Mouse (Mus musculus): ENCODE measurements at regions not wholly inside any gene's neighbourhood (a gene's known extent, or its start where the extent isn't known, plus 50 kb on each side); places are given as distances from the start of the nearest gene placed in this dataset.
A peak's percentile ranks its signal among the peaks of the same experiment; 100 is the strongest.

DNA sequence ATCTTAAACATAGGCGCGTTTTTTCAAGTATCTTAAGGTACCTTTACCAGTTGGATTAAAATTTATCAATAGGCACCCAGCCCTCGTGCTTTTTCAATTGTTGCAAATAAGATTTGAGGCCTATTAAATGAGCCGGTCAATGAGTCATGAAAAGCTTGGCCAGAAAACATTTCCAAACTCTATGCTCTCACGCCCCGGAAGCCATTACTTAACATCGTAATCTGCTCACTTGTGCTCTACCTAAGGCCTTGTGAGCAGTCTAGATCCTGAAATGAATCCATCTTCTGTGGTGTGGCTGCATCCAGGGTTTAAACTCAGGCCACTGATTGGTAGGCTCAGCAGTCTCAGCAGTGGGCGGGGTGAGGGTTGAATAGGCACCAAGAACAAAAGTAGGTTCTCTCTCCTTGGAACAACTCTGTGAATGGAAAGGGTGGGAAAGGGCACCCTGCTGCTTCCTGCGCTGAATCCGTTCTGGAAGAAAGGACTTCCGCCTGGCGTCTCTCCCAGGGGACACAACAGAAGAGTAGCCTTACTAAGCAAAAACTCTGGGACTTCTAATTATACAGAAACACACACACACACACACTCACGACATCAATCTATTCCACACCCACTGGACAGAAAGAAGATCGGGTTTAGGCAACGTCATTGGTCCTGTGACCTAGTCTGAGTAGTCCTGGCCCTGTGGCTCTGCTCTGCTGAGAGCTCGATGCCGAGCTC is 53.4 kb upstream of the Fmnl2 start:
- Histone ChIP-seq H3K27me3 (no peaks in the 10 kb centered on the region), H3K36me3 (replicated peaks) (no peaks in the 10 kb centered on the region), H3K9ac (no peak overlapping the region), H3K4me1 (no peaks in the 10 kb centered on the region), H3K9me3 (no peaks in the 10 kb centered on the region), H3K4me2 (no peak overlapping the region), H3K4me3 (replicated peaks) (no peak overlapping the region), H3K27ac (no peak overlapping the region)
- 65% methylated on average over 17 of the region's 17 CpGs for WGBS
- ATAC-seq (ENCODE audit: low FRiP score) = 0 out of 2 replicates have a peak, but pooled peaks have one; percentile 39

- no peak overlapping the region for H3K27ac ChIP-seq
- no peaks in the 10 kb centered on the region for H3K27me3 ChIP-seq
- H3K9ac ChIP-seq = no peak overlapping the region
- H3K36me3 ChIP-seq (replicated peaks) = no peaks in the 10 kb centered on the region
- H3K4me3 ChIP-seq (replicated peaks) = no peak overlapping the region
- no peak overlapping the region for H3K4me2 ChIP-seq
- ATAC-seq (ENCODE audit: low FRiP score) = no peak
- WGBS = 86% methylated on average over 1 of the region's 1 CpGs
- no peaks in the 10 kb centered on the region for H3K4me1 ChIP-seq
- no peaks in the 10 kb centered on the region for H3K9me3 ChIP-seq
Measured at GRCm38 (mm10) chr2:52804826-52805149, 52.9 kb upstream of the Fmnl2 start.

DNA sequence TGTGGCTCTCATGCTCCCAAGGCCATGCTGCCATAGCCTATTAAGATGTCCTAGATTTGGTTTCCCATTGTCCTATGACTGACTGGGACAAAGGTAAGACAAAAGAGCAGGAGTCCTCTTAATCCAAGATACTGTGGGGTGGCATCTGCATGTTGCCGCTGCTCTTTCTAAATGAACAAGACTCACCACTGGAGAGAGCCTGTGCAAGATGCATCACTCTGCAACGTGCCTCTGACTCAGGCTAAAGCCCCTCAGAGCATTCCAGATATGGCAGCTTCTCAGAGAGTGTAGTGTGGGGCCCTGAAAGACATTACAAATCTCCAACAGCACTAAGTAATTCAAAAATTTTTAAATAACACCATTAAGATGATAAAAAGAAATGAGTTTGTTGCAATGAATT is 49.8 kb upstream of the Fmnl2 start:
- H3K9ac ChIP-seq = no peak overlapping the region

More for the DNA sequence above, 49.8 kb upstream of the Fmnl2 start:
- H3K4me3 ChIP-seq (replicated peaks) = no peak overlapping the region
- no peaks in the 10 kb centered on the region for H3K27me3 ChIP-seq
- H3K4me2 ChIP-seq = no peak overlapping the region
- no peak for ATAC-seq (ENCODE audit: low FRiP score)
- no peaks in the 10 kb centered on the region; the same call in 1 of the 2 replicates for H3K4me1 ChIP-seq
- H3K27ac ChIP-seq = no peak overlapping the region
- no peaks in the 10 kb centered on the region for H3K36me3 ChIP-seq (replicated peaks)
- WGBS = 42% methylated on average over 2 of the region's 2 CpGs
- H3K9me3 ChIP-seq = no peaks in the 10 kb centered on the region
